Mouse (Mus musculus): ENCODE data around the gene Agbl4.

Gene Agbl4

GRCm38 (mm10) chr4:110397618-110398045 is at the start of gene Agbl4:
Agbl4 (plus strand) TSS chr4:110397661.
- WGBS, result under 1% methylated on average over 27 of the region's 27 CpGs

GRCm38 (mm10) chr4:110350856-110351177 is 46.6 kb upstream of the Agbl4 start:
- WGBS, result 8% methylated on average over 6 of the region's 6 CpGs

GRCm38 (mm10) chr4:110351178-110352000 is 46.1 kb upstream of the Agbl4 start, which contains the start of gene Elavl4:
Elavl4 (minus strand) TSS chr4:110351909.
- WGBS, result under 1% methylated on average over 75 of the region's 75 CpGs

- 5% methylated on average over 5 of the region's 5 CpGs for WGBS
Measured at GRCm38 (mm10) chr4:110352001-110352369, 45.5 kb upstream of the Agbl4 start.

GRCm38 (mm10) chr4:110360568-110360967 is 36.9 kb upstream of the Agbl4 start:
- 72% methylated on average over 2 of the region's 2 CpGs for WGBS

- 40% methylated on average over 5 of the region's 5 CpGs for WGBS
Measured at GRCm38 (mm10) chr4:110396221-110396620, 1.2 kb upstream of the Agbl4 start.

- 77% methylated on average over 2 of the region's 2 CpGs for WGBS
Measured at GRCm38 (mm10) chr4:110420306-110420705, 22.8 kb downstream of the Agbl4 start.

GRCm38 (mm10) chr4:110494371-110494770 is 96.9 kb downstream of the Agbl4 start:
- WGBS, result 51% methylated on average over 1 of the region's 1 CpGs

GRCm38 (mm10) chr4:110529804-110530203 is 132.3 kb downstream of the Agbl4 start:
- 49% methylated on average over 4 of the region's 4 CpGs for WGBS

- WGBS, result 66% methylated on average over 3 of the region's 3 CpGs
Measured at GRCm38 (mm10) chr4:110549223-110549622, 151.8 kb downstream of the Agbl4 start.

- 51% methylated on average over 4 of the region's 4 CpGs for WGBS
Measured at GRCm38 (mm10) chr4:110597726-110598283, 200.3 kb downstream of the Agbl4 start.

GRCm38 (mm10) chr4:110641417-110641816 is 244.0 kb downstream of the Agbl4 start:
- 62% methylated on average over 3 of the region's 3 CpGs for WGBS

GRCm38 (mm10) chr4:110662940-110663339 is 265.5 kb downstream of the Agbl4 start:
- 82% methylated on average over 2 of the region's 2 CpGs for WGBS

GRCm38 (mm10) chr4:110674121-110674520 is 276.7 kb downstream of the Agbl4 start:
- 82% methylated on average over 1 of the region's 1 CpGs for WGBS

GRCm38 (mm10) chr4:110735141-110735540 is 337.7 kb downstream of the Agbl4 start:
- 59% methylated on average over 1 of the region's 1 CpGs for WGBS

- WGBS, result 49% methylated on average over 2 of the region's 2 CpGs
Measured at GRCm38 (mm10) chr4:110757941-110758340, 360.5 kb downstream of the Agbl4 start.

- WGBS, result 42% methylated on average over 4 of the region's 4 CpGs
Measured at GRCm38 (mm10) chr4:110788596-110788995, 391.1 kb downstream of the Agbl4 start.

GRCm38 (mm10) chr4:110799902-110800301 is 402.4 kb downstream of the Agbl4 start:
- WGBS, result 40% methylated on average over 4 of the region's 4 CpGs

- WGBS, result 83% methylated on average over 1 of the region's 1 CpGs
Measured at GRCm38 (mm10) chr4:110810947-110811346, 413.5 kb downstream of the Agbl4 start.

- 67% methylated on average over 1 of the region's 1 CpGs for WGBS
Measured at GRCm38 (mm10) chr4:110832776-110833175, 435.3 kb downstream of the Agbl4 start.

GRCm38 (mm10) chr4:110879719-110880443 is 482.4 kb downstream of the Agbl4 start:
- WGBS, result 52% methylated on average over 2 of the region's 2 CpGs

- 16% methylated on average over 4 of the region's 4 CpGs for WGBS
Measured at GRCm38 (mm10) chr4:110916565-110916964, 519.1 kb downstream of the Agbl4 start.

GRCm38 (mm10) chr4:110921013-110921412 is 523.6 kb downstream of the Agbl4 start:
- WGBS, result 53% methylated on average over 3 of the region's 3 CpGs

Measured in cerebral cortex, adult 2 months (tissue).